Mouse (Mus musculus): ENCODE data around the gene Fam219a.

Gene Fam219a

GRCm38 (mm10) chr4:41569411-41569885, at the start of gene Fam219a, which contains the start of gene Dnaic1:
Gene Fam219a (minus strand): TSS chr4:41569538.
Gene Dnaic1 (plus strand): TSS chr4:41569775.
- DNase-seq (ENCODE audit: low read depth in 1 of 2, low spot score in 2 of 2) = peak; percentile 97

GRCm38 (mm10) chr4:41615661-41616599, 46.6 kb upstream of the Fam219a start:
- no peak for DNase-seq (ENCODE audit: low read depth in 1 of 2, low spot score in 2 of 2)

- DNase-seq (ENCODE audit: low read depth in 1 of 2, low spot score in 2 of 2) = peak; percentile 14 to 44
Observed at GRCm38 (mm10) chr4:41614156-41614555, 44.8 kb upstream of the Fam219a start.

- DNase-seq (ENCODE audit: low read depth in 1 of 2, low spot score in 2 of 2) = no peak
Observed at GRCm38 (mm10) chr4:41612166-41612565, 42.8 kb upstream of the Fam219a start.

- no peak for DNase-seq (ENCODE audit: low read depth in 1 of 2, low spot score in 2 of 2)
Observed at GRCm38 (mm10) chr4:41610594-41610980, 41.2 kb upstream of the Fam219a start.

- no peak for DNase-seq (ENCODE audit: low read depth in 1 of 2, low spot score in 2 of 2)
Observed at GRCm38 (mm10) chr4:41609681-41610593, 40.6 kb upstream of the Fam219a start.

GRCm38 (mm10) chr4:41606784-41607183, 37.4 kb upstream of the Fam219a start:
- DNase-seq (ENCODE audit: low read depth in 1 of 2, low spot score in 2 of 2) = no peak

GRCm38 (mm10) chr4:41604476-41605396, 35.4 kb upstream of the Fam219a start:
- no peak for DNase-seq (ENCODE audit: low read depth in 1 of 2, low spot score in 2 of 2)

- DNase-seq (ENCODE audit: low read depth in 1 of 2, low spot score in 2 of 2) = no peak
Observed at GRCm38 (mm10) chr4:41602818-41603217, 33.5 kb upstream of the Fam219a start.

- no peak for DNase-seq (ENCODE audit: low read depth in 1 of 2, low spot score in 2 of 2)
Observed at GRCm38 (mm10) chr4:41583353-41583752, 14.0 kb upstream of the Fam219a start.

GRCm38 (mm10) chr4:41575914-41576313, 6.6 kb upstream of the Fam219a start:
- no peak for DNase-seq (ENCODE audit: low read depth in 1 of 2, low spot score in 2 of 2)

GRCm38 (mm10) chr4:41573492-41573891, 4.2 kb upstream of the Fam219a start:
- DNase-seq (ENCODE audit: low read depth in 1 of 2, low spot score in 2 of 2) = no peak

GRCm38 (mm10) chr4:41571490-41571889, 2.2 kb upstream of the Fam219a start:
- no peak for DNase-seq (ENCODE audit: low read depth in 1 of 2, low spot score in 2 of 2)

- no peak for DNase-seq (ENCODE audit: low read depth in 1 of 2, low spot score in 2 of 2)
Observed at GRCm38 (mm10) chr4:41568682-41569410, 492 bp downstream of the Fam219a start.

- no peak for DNase-seq (ENCODE audit: low read depth in 1 of 2, low spot score in 2 of 2)
Observed at GRCm38 (mm10) chr4:41568239-41568638, 1.1 kb downstream of the Fam219a start.

GRCm38 (mm10) chr4:41566123-41566522, 3.2 kb downstream of the Fam219a start:
- no peak for DNase-seq (ENCODE audit: low read depth in 1 of 2, low spot score in 2 of 2)

GRCm38 (mm10) chr4:41563297-41563696, 6.0 kb downstream of the Fam219a start:
- no peak for DNase-seq (ENCODE audit: low read depth in 1 of 2, low spot score in 2 of 2)

GRCm38 (mm10) chr4:41557092-41557491, 12.2 kb downstream of the Fam219a start:
- DNase-seq (ENCODE audit: low read depth in 1 of 2, low spot score in 2 of 2) = no peak

GRCm38 (mm10) chr4:41556311-41556953, 12.9 kb downstream of the Fam219a start:
- no peak for DNase-seq (ENCODE audit: low read depth in 1 of 2, low spot score in 2 of 2)

All from monocyte, adult 2 months (primary cell).